Mouse (Mus musculus): ENCODE data around the gene Brd4.

Brd4 gene

DNA sequence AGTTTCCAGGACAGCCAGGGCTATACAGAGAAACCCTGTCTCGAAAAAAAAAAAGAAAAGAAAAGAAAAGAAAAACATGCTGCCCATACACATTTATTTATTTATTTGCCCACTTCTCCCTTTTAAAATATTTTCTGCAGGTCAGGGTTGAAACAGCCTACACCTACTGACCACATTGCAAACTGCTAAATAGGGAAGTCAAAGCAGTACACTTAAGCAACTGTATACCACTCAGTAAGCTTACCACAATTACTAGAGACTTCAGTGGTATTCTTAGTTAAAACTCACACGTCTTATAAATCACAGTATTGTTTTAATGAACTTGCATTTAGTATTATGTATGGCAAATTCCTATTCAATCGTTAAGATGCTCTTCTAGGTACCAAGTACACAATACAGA is 3.9 kb downstream of the Brd4 start:
- DNase-seq (ENCODE audit: low read depth), result no peak

DNA sequence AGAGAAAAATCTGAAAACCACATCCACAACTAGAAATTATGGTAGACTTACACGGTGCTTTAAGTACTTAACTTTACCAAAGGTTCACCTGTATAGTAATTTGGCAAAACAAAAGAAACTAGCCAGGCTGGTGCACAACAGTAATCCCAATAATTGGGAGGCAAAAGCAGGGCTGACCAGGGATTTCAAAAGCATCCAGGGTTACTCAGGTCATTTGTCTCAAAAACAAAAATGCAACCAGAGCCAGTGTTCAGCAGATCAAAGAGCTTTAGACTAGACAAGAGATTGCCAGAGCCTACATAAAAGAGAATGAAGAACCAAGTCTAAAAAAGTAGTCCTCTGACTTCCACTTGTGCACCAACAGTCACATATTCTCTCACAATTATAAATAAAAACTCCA is 7.3 kb downstream of the Brd4 start:
- DNase-seq (ENCODE audit: low read depth), result no peak

DNA sequence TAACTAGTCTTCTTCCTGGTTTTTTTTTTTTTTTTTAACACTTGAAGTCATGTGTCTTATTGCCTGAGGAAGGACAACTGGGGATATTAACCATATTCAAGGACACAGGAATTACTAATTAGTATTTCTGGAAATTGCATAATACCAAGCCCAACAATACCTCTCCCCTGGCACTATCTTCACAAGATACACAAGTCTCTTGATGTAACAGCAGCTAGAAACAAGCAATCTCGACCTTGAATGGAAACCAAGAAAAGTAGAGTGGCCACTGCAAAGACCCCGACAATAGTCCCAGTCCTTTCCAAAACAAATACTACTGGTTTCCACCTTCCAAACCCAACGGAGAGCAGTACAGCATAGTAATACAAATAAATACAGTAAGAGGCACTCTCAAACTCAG is 9.0 kb downstream of the Brd4 start:
- DNase-seq (ENCODE audit: low read depth), result no peak

DNA sequence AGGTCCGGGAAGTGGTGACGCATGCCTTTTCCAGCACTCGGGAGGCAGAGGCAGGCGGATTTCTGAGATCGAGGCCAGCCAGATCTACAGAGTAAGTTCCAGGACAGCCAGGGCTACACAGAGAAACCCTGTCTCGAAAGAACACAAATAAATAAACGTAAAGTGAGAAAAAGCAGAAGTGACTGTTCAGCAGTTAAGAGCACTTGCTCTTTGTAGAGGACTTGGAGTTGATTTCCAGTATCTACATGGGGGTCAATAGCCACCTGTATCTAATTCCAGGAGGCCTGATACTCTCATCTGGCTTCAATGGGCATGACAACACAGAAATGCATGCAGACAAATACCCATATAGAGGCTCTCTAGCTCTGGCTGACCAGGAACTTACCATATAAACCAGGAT is 15.4 kb downstream of the Brd4 start:
- no peak for DNase-seq (ENCODE audit: low read depth)

DNA sequence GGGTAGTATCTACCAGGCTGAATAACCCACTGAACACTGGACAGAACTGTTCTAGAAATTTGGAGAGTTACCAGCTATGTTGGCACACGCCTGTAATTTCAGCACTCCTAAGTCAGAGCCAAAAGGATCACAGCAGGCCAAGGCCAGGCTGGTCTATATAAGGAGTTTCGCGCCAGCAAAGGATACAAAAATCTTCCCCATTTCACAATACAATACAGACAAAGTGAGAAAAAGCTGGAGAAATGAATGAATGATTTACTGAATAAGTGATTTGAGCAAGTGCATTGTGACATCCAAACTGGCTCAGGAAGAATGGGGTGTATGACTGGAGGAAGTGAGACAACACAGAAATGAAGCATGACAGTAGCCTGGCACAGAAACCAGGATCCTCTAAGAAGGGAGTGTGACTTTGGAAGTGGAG is 16.0 kb downstream of the Brd4 start:
- DNase-seq (ENCODE audit: low read depth), result peak; percentile 20

DNA sequence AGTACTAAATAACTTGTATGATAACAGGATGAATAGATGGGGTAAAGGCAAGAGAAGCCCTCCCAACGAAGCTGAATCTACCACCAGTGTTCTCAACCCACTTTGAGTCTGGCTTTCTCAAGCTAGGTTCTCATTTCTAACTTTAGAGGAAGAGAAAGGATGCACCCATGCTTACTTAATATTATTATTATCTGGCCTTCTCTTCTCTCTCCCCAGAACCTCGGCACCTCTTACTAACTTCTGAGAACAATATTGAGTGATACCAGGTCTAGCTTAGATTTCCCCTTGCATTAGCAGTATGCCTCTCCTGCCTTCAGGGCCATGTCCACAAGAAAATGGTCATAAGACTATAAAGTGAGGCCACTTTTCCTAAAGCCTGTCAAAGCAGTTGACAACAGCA is 16.4 kb downstream of the Brd4 start:
- no peak for DNase-seq (ENCODE audit: low read depth)

DNA sequence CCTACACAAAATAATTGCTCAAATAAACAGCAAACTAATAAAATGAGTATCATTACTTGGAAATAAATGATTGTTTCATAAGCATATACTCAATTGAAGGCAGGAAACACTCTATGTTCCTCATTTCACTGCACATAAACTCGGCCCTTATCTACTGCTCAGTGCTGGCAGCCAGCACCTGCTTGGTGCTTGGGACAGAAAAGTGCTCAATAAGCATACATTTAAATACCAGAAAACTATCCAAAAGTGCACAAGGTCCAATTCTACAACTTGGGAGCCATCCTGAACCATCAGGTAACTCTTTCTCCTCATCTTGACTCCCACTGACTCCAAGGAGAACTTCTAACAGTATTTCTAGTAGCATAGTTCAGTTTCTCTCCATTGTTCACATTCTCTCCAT is 16.9 kb downstream of the Brd4 start:
- no peak for DNase-seq (ENCODE audit: low read depth)

DNA sequence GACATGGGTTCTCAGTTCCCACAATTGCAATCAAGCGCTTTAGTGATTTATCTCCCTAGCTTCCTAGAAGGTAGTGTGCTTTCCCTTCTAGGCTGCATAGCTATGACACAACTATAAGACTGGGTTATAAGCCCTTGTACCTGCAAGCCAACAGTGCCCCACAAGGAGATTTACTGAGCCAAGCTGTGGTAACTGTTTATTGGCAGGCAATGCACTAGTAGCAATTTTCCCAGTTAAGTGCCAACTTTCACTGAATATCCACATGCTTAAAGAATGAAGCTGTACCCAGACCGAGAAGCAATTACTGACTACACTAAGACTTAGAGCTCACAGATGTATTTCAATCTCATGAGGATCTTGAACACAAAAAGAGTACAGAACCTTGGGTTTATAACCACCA is 20.9 kb downstream of the Brd4 start:
- peak; percentile 50 for DNase-seq (ENCODE audit: low read depth)

DNA sequence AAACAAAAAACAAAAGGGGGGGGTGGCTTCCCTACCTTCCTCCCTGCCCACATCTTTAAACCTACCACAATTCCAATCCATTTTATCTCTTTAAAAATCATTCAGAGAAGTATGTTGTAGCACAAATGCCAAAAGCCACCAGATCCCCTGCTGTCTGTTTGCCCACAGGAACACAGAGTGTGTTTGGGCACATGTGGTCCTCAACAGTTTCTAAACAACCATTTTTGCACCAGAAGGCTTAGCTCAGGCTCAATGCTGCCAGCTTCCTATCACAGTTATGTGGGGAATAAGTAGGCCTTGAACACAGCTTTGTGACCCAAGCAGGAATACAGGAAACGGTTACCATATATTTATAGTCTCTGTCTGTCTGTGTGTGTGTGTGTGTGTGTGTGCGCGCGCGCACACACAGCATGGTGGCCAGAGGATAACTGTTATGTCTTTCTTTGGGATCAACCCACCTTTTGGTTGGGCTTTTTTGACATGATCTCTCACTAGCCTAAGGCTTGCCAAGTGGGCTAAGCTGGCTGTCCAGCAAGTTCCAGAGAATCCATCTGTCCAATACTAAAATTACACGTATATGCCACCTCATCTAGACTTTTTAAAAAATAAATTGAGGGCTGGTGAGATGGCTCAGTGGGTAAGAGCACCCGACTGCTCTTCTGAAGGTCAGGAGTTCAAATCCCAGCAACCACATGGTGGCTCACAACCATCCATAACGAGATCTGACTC is 21.5 kb downstream of the Brd4 start:
- no peak for DNase-seq (ENCODE audit: low read depth)

DNA sequence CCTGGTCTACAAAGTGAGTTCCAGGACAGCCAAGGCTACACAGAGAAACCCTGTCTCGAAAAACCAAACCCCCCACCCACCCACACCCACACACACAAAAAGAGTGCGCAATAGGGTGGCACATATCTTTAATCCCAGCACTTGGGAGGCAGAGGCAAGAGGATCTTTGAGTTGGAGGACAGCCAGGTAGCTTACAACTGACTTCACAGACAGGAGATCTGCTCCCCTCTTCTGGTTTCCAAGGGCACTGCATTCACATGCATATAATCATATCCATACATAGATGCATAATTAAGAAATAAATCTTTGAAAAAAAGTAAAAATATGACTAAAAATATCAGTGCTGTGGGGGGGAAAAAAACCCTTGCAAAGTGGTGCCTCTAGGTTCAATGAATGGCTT is 25.7 kb downstream of the Brd4 start:
- no peak for DNase-seq (ENCODE audit: low read depth)

DNA sequence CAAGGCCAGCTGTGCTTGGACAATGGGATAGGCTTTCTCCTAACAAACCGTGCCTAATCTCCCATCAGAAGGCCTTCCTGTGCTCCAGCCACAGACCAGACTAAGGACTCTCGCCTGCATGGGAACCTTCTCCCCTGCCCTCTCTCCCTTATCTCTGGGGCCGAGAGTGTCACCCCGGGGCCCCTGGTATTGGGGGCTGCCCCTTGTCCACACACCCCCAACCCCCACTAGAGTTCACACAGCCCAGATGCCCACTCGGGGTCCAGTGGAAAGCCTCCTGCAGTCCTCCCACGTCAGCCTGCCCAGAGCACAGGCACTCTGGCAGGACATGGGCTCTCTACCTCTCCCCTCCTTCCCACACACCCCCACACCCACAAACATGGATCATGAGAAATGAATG is 26.6 kb downstream of the Brd4 start:
- DNase-seq (ENCODE audit: low read depth), result no peak

DNA sequence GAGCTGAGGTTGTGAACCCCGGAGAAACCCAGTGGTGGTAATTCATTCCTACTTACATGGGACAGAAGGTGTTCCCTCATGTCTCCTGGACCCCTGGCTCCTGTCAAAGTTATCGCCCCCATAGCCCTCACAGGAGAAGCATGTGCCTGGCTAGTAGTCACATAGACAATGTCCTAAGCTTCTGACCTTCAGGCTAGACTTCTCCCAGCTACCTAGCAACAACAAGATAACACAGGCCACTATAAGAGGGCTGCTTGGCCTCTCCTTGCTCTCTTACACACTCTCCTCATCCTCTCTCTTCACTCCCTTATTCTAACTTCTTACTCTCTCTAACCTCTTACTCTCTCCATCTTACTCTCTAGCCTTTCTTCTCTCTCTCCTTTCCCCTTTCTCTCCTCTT is 27.1 kb downstream of the Brd4 start:
- no peak for DNase-seq (ENCODE audit: low read depth)

DNA sequence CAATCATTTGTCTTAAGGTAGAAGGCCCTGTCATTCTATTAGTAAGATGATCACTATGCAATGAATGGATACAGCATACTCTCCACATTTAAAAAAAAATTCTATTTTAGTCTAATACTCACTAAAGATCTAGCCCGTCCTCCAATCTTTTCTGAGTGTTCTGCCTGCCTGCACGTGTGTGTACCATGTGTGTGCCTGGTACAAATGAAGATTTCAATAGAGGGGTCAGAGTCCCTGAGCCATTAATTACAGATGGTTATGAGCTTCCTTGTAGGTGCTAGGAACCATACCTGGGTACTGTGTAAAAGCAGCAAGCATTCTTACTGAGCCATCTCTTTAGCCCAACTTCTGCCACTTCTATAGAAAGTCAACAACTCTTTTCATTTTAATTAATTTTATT is 27.6 kb downstream of the Brd4 start:
- DNase-seq (ENCODE audit: low read depth), result no peak

DNA sequence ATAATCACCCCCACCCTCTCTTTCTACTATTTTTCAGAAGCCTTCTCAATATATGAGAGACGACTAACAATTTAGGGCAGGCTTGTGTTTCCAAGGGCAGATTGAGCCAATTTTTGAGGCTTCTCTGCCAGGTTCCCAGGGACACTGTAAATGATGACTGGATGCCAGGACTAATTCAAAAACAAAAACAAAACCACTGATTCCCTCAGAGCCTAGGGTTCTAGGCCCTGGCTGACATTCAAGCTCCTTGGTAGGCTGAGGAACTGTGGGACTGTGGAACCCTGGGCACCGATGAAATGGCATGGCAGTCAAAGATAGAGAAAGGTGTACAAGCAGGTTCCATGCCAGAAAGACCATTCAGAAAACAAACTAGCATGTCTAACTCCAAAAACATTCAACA is 31.3 kb downstream of the Brd4 start:
- DNase-seq (ENCODE audit: low read depth), result no peak

DNA sequence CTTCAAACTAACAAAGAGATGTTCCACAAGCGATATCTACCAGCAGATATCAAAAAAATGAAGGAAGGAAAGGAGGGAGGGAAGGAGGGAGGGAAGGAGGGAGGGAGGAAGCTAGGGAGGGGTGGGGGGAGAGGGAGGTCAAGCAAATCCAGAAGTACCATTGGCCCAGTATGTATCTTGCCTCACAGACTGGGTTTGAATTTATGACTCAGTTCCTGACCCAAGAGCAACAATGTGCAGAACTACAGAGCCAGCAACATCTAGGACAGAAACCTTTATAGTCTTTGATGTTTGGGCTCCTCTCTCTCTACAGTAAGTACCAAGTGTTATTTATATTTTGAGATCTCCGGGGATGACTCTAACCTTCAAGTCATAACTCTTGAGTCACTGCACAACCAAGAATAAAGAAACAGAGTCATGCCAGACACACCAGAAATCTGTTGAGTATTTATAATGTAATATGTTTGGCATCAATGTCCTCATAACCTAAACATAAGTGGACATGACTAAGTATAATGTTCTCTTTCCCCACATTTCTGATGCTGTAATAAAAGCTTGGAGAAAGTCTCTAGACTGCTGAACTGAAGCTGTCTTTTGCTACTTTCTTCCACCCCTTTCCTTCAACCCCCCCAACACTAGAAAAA is 32.6 kb downstream of the Brd4 start:
- DNase-seq (ENCODE audit: low read depth), result peak; percentile 59

DNA sequence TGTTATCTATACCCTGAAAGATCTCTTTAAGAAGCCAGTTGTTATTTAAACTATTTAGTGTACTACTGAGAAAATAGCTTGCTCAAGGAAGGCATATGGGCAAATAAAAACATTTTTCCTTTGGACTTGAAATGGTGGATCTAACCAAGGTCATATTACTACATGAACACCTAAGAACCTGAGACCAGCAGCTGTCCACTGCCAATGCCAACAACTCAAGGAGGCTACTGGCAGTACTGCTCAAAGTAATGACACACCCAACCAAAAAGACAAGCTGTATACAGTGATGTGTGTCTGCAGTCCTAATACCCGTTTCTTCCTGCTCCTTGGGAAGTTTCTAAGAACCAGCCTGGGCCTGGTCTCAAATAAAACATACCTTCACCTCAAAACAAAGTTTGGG is 34.5 kb downstream of the Brd4 start:
- no peak for DNase-seq (ENCODE audit: low read depth)

DNA sequence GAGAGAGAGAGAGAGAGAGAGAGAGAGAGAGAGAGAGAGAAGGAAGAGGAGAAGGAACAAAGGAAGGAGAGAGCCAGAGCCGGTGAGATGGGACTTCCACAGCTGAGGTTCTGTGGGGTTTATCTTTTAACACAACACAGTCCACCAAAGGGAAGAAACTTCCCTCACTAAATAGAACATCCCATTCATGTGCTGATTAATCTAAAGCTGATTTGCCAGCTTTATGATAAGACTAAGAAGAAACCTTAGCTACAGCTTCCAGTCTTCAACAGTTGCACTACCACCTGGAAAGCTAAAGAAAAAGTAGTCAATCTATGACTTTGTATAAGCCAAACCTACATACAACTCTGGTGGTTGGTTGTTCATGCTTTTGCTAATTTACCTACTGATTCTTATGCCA is 36.3 kb downstream of the Brd4 start:
- no peak for DNase-seq (ENCODE audit: low read depth)

DNA sequence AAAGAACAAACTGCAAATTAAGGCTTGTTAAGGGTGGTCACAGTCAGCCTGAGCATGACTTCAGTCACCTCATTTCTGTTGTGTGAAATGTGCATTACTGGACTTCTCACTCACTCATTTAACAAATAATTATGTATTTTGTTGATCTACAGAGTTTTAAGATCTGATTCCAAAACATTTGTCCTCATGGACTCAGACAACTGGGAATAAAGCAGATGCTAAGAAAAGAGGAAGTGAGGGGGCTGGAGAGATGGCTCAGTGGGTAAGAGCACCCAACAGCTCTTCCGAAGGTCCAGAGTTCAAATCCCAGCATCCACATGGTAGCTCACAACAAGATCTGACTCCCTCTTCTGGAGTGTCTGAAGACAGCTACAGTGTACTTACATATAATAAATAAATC is 36.9 kb downstream of the Brd4 start:
- DNase-seq (ENCODE audit: low read depth), result no peak

DNA sequence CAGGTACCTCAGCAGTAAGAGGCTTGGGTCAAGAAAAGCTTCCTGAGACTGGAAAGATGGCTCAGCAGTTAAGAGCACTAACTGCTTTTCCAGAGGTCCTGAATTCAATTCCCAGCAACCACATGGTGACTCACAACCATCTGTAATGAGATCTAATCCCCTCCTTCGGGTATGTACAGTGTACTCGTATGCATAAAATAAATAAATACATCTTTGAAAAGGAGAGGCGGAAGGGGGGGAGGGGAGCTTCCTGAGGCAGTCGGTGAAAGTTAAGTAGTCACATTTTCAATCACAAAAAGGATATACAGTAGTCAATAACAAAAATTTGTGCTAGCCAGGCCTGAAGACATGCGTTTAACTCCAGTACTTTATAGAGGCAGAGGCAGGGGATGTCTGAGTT is 38.4 kb downstream of the Brd4 start:
- DNase-seq (ENCODE audit: low read depth), result peak; percentile 39

DNA sequence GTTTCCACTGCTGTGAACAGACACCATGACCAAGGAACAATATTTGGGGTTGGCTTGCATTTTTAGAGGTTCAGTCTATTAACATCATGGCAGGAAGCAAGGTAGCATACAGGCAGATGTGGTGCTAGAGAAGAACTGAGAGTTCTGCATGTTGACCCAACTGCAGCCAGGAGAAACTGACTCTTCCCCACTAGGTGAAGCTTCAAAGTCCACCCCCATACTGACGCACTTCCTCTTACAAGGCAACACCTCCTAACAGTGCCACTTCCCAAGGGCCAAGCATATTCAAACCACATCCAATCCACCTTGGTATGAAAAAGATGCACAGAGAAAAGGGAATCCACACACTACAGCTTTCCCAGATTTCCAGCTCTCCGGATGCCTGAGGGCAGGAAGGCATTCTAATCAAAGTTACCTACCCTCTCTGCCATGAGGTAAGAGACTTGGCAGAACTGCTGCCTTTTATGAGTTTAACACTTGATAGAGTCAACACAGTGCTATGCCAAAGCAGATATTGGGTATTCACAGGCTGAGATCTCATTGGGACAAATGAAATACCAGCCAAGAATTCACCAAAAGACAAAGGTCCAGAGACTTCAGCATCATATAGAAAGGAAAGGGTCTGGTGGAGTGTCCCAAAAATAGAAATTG is 43.5 kb downstream of the Brd4 start:
- DNase-seq (ENCODE audit: low read depth), result no peak

DNA sequence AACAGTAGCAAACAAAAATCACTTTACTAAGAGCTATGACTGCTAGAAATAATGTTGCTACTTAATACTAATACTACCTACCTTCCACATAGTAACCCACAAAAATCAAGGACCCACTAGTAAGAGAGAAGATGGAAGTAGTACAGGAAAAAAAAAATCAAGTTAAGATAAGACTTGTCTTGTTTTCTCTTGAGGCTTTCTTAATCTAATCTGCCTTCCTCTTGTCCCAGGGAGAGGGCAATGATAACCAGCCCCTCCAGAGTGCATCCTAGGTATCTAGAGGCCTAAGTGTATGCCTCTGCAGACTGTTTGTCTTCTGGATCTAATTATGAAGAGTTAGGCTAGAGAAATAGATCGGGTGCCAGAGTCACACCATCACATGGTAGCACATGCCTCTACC is 45.9 kb downstream of the Brd4 start:
- DNase-seq (ENCODE audit: low read depth), result no peak

DNA sequence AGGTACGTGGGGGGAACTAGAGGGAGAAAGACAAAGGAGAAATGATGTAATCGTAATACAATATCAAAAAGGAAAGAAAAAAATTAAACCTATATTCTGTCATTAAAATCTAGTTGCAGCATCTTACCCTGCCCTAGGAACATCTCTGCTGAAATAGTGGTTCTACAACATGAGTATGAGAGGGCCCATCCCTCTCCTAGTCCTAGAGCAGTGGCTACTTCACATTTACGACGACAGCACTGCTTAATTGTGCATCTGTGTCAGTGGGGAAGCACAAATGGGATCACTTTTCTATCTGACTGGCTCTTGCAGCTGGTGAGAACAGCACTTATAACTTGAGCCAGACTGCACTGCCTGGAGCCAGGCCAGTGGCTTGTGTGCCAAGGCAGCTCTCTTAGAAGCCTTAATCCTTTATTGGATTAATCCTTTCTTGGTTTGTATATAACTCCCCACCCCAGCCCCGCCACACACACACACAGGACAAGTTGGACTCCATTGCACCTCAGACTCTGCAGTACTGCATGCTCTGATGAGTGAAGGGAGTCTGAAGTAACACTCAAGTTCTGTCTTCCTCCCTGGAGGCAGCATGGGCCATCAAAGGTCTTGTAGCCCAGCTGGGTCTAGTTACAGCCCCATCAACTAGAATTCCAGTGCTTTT is 48.9 kb downstream of the Brd4 start:
- DNase-seq (ENCODE audit: low read depth), result peak; percentile 91

DNA sequence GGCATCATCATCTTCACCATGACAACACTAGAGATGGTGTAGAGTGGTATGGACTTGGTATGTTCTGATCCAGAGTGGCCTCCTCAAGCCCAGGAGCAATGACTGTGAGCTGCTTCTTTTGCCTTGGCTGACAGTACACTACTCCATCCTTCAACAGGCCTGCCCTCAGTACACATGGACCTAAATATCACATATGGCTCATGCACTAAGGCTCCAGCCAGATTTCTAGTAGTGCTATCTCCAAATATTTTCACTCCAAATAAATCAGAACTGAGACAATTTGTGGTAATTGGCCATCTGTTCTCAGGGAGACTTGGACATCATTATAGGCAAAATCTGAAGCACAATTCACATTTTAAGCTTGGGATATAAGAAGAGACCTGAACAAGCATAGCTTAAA is 51.3 kb downstream of the Brd4 start:
- no peak for DNase-seq (ENCODE audit: low read depth)

Measured in NIH3T3 (cell line).